Mouse (Mus musculus) left cerebral cortex, postnatal 10 days (tissue): ENCODE data around the gene Lifr. TPM values are rescaled to one million over a fixed set of nuclear protein-coding genes. Genes with fewer than 3 reads are reported as not detected.

ENCODE experiments used
- DNase-seq, 2 experiments: peaks; one replicate each; pipeline ENCODE4 v3.0.0; 2021 to 2022; ENCODE audit warnings: low spot score in 2 of 2, mixed read lengths in 1 of 2; ENCODE audit errors: extremely low spot score in 1 of 2
- intact Hi-C: fragments of 180-260 bp; cut with DNase I; formaldehyde crosslinking; loops from one replicate; pipeline ENCODE4 v1.15.1; 2025
- total RNA-seq, 2 experiments: library from RNA; stranded (reverse); gene quantifications; 2 replicates each; pipeline ENCODE4 v1.2.3; 2021

Gene Lifr
- total RNA-seq, 2 experiments from 2014 or later = 34.0 to 43.9 TPM

GRCm38 (mm10) chr15:7078356-7078755 lies 12.1 kb upstream of the Lifr start:
- DNase-seq = no peak
- intact Hi-C loops = no loop called here

GRCm38 (mm10) chr15:7079631-7080337 lies 10.6 kb upstream of the Lifr start:
- DNase-seq = no peak
- intact Hi-C loops = no loop called here

- intact Hi-C loops = no loop called here
- DNase-seq = no peak
Measured at GRCm38 (mm10) chr15:7080916-7081626, 9.3 kb upstream of the Lifr start.

- DNase-seq = no peak
Measured at GRCm38 (mm10) chr15:7081795-7082194, 8.6 kb upstream of the Lifr start.

GRCm38 (mm10) chr15:7082901-7083300 lies 7.5 kb upstream of the Lifr start:
- no peak for DNase-seq
- intact Hi-C loops = no loop called here

More at GRCm38 (mm10) chr15:7081795-7082194, 8.6 kb upstream of the Lifr start:
- intact Hi-C loops = no loop called here

- intact Hi-C loops = no loop called here
- DNase-seq = peak; percentile 14 to 24
Measured at GRCm38 (mm10) chr15:7084780-7085497, 5.5 kb upstream of the Lifr start.

GRCm38 (mm10) chr15:7088691-7089090 lies 1.7 kb upstream of the Lifr start:
- DNase-seq = no peak
- intact Hi-C loops = no loop called here

GRCm38 (mm10) chr15:7092321-7092720 lies 1.9 kb downstream of the Lifr start:
- intact Hi-C loops = no loop called here
- DNase-seq = no peak

- no peak for DNase-seq
- intact Hi-C loops = no loop called here
Measured at GRCm38 (mm10) chr15:7099406-7099805, 9.0 kb downstream of the Lifr start.

- intact Hi-C loops = no loop called here
- DNase-seq = no peak
Measured at GRCm38 (mm10) chr15:7100226-7100625, 9.8 kb downstream of the Lifr start.

- intact Hi-C loops = no loop called here
- no peak for DNase-seq
Measured at GRCm38 (mm10) chr15:7103051-7103450, 12.6 kb downstream of the Lifr start.

GRCm38 (mm10) chr15:7105224-7105623 lies 14.8 kb downstream of the Lifr start:
- intact Hi-C loops = no loop called here
- no peak for DNase-seq

- no peak for DNase-seq
- intact Hi-C loops = no loop called here
Measured at GRCm38 (mm10) chr15:7108160-7108559, 17.7 kb downstream of the Lifr start.

- DNase-seq = no peak
- intact Hi-C loops = no loop called here
Measured at GRCm38 (mm10) chr15:7112227-7112907, 22.0 kb downstream of the Lifr start.

- DNase-seq = no peak
- intact Hi-C loops = no loop called here
Measured at GRCm38 (mm10) chr15:7113906-7114305, 23.5 kb downstream of the Lifr start.

GRCm38 (mm10) chr15:7115326-7116003 lies 25.1 kb downstream of the Lifr start:
- no peak for DNase-seq
- intact Hi-C loops = no loop called here

GRCm38 (mm10) chr15:7116216-7116615 lies 25.8 kb downstream of the Lifr start:
- intact Hi-C loops = no loop called here
- no peak for DNase-seq

GRCm38 (mm10) chr15:7116699-7117098 lies 26.3 kb downstream of the Lifr start:
- intact Hi-C loops = no loop called here
- DNase-seq = no peak

- no peak for DNase-seq
- intact Hi-C loops = no loop called here
Measured at GRCm38 (mm10) chr15:7117944-7118343, 27.5 kb downstream of the Lifr start.
